Mouse (Mus musculus) midbrain, embryonic 10.5 days (tissue): ENCODE data around the gene Itpr1. TPM values are rescaled to one million over a fixed set of nuclear protein-coding genes. Genes with fewer than 3 reads are reported as not detected.

Experiments used
- DNase-seq: peaks from one replicate; pipeline ENCODE4 v3.0.0-alpha.2; 2017; ENCODE audit warnings: low spot score
- H3K27ac ChIP-seq: fragments of 300-500 bp; sonication (generic); replicated peaks from 2 replicates; pipeline ENCODE4 v1.5.1; 2016; ENCODE audit warnings: mild to moderate bottlenecking
- H3K27me3 ChIP-seq: fragments of 300-500 bp; sonication (generic); 2 replicates; pipeline ENCODE4 v1.6.1; 2016; ENCODE audit warnings: low read depth, mild to moderate bottlenecking; ENCODE audit not compliant: poor library complexity, severe bottlenecking
- H3K36me3 ChIP-seq: fragments of 300-500 bp; sonication (generic); 2 replicates; pipeline ENCODE4 v1.6.1; 2016; ENCODE audit warnings: mild to moderate bottlenecking, moderate library complexity
- H3K4me1 ChIP-seq: fragments of 300-500 bp; sonication (generic); 2 replicates; pipeline ENCODE4 v1.6.1; 2016
- H3K4me3 ChIP-seq: fragments of 300-500 bp; sonication (generic); 2 replicates; pipeline ENCODE4 v1.5.1; 2016; ENCODE audit warnings: mild to moderate bottlenecking, moderate library complexity
- H3K9me3 ChIP-seq: fragments of 300-500 bp; sonication (generic); replicated peaks from 2 replicates; pipeline ENCODE4 v1.6.1; 2016; ENCODE audit warnings: mild to moderate bottlenecking
- WGBS: fragments of 180-500 bp; shearing (Covaris S2); methylation state at CpG from one replicate; pipeline ENCODE4 v1.1.7; 2016; 5-methylcytosine and 5-hydroxymethylcytosine counted together
- polyA plus RNA-seq: library from polyadenylated mRNA; unstranded; fragments of >200 nt; fragmentation: Nextera tagmentation; extraction: Ambion mirVana; gene quantifications from 2 replicates; pipeline ENCODE4 v1.2.1, GENCODE M21; 2016

The Itpr1 gene
- polyA plus RNA-seq, 1 experiment from 2014 or later = 7.2 TPM

DNA sequence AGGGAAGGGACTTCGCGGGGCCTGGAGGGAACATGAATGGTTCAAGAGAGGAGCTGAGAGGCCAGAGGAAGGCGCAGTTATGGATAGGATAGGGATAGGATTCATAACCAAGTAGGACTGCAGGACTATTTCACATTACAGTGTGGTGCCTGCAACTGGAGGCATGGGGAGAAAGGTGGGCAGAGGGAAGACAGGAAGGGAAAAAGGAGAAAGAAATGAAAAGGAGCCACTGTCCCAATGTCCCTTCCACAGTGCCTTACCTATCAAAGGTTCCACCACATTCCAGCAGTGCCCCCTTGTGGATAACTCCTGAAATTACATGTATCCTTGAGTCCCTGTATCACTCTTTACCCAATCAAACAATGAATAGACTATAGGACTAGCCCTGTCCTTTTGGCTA, 195.2 kb downstream of the Itpr1 start:
- Histone ChIP-seq H3K4me1 (no peaks in the 10 kb centered on the region), H3K36me3 (peaks cover 27% of the 10 kb centered on the region), H3K27me3 (no peaks in the 10 kb centered on the region), H3K4me3 (no peak overlapping the region), H3K9me3 (no peaks in the 10 kb centered on the region), H3K27ac (no peak overlapping the region)
- peak; percentile 50 for DNase-seq
- 93% methylated on average over 3 of the region's 3 CpGs for WGBS

DNA sequence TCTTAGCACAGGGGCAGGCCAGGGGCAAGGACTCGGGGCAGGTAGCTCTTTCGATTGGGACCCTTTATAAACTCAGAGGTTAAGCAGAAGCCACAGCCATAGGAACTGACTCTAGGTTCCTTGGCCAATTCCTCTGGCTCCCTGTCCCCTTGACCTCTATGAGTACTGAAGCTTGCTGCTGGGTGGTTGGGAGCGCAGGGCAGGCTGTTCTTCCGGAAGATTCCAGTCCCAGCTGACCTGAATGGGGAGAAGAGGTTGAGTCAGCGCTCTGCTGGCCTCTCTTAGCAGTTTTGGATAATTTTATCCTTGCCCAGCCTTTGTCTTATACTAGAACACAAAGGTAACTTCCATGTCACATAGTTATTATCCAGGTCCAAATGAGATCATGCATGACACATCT, 195.8 kb downstream of the Itpr1 start:
- no peak overlapping the region for H3K27ac ChIP-seq
- H3K4me3 ChIP-seq = no peak overlapping the region
- no peaks in the 10 kb centered on the region for H3K27me3 ChIP-seq
- DNase-seq = no peak
- H3K4me1 ChIP-seq = no peaks in the 10 kb centered on the region
- WGBS = 98% methylated on average over 5 of the region's 5 CpGs
- H3K36me3 ChIP-seq = peaks cover 24% of the 10 kb centered on the region
- H3K9me3 ChIP-seq = no peaks in the 10 kb centered on the region

DNA sequence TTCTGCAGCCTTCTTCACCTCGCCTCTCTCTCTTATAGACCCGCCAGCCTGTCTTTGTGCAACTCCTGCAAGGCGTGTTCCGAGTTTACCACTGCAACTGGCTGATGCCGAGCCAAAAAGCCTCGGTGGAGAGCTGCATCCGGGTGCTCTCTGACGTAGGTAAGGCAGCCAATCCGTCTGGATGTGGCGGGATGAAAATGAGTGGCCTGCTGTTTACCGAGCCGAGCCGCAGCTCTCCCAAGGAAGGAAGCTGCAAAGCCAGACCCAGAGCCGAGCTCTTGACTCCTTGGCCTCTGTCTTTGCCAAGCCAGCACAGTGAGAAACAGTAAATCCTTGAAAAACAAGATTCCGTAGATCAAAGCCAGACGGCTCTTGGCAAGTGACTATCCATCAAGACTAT, 197.9 kb downstream of the Itpr1 start:
- Histone ChIP-seq H3K36me3 (peaks cover 22% of the 10 kb centered on the region), H3K4me3 (no peak overlapping the region), H3K27me3 (no peaks in the 10 kb centered on the region), H3K4me1 (no peaks in the 10 kb centered on the region), H3K9me3 (no peaks in the 10 kb centered on the region), H3K27ac (no peak overlapping the region)
- 90% methylated on average over 16 of the region's 16 CpGs for WGBS
- DNase-seq = no peak

DNA sequence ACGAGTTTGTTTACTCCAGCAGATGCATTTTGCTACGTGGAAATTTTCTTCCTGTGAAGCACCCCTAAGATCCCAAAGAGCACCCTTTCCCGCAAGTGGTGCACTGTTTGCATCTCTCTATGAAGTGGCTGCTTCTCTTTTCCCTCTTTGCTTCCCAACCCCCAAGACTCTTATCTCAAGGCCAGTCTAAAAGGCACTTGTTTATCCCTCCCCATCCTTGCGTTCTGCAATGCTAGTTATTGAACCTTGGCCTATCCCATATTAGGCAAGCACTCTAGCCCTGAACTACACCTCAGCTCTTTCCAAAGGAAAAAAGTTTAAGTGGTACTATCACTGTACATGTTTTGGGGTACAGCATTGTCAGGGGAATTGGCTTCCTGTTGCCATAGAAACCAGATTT, 198.3 kb downstream of the Itpr1 start:
- no peak overlapping the region for H3K27ac ChIP-seq
- no peak overlapping the region for H3K4me3 ChIP-seq
- 91% methylated on average over 4 of the region's 4 CpGs for WGBS

DNA sequence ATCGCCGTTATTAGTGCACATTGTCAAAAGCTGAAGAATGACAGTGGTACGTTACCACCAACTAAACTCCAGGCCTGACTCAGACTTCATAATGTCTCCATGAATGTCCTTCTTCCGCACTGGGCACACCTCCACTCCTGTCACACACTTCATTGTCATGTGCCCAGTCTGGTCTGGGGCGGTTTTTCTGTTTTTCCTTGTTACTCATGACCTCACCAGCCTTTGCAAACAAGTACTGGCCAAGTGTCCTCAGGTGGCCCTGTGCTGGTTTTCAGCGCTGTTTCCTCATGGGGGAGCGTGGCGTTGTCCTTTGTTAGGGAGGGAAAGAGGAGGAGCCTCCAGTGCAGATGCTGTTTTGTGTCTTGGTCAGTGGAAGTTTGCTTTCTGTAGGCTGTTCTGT, 200.1 kb downstream of the Itpr1 start:
- WGBS = 90% methylated on average over 8 of the region's 8 CpGs
- DNase-seq = no peak
- H3K27ac ChIP-seq = no peak overlapping the region
- H3K9me3 ChIP-seq = no peaks in the 10 kb centered on the region
- H3K4me1 ChIP-seq = no peaks in the 10 kb centered on the region
- no peak overlapping the region for H3K4me3 ChIP-seq
- no peaks in the 10 kb centered on the region for H3K27me3 ChIP-seq
- H3K36me3 ChIP-seq = peaks cover 14% of the 10 kb centered on the region

More for the DNA sequence above, 198.3 kb downstream of the Itpr1 start:
- no peak for DNase-seq
- H3K27me3 ChIP-seq = no peaks in the 10 kb centered on the region
- H3K9me3 ChIP-seq = no peaks in the 10 kb centered on the region
- H3K36me3 ChIP-seq = peaks cover 19% of the 10 kb centered on the region
- H3K4me1 ChIP-seq = no peaks in the 10 kb centered on the region

DNA sequence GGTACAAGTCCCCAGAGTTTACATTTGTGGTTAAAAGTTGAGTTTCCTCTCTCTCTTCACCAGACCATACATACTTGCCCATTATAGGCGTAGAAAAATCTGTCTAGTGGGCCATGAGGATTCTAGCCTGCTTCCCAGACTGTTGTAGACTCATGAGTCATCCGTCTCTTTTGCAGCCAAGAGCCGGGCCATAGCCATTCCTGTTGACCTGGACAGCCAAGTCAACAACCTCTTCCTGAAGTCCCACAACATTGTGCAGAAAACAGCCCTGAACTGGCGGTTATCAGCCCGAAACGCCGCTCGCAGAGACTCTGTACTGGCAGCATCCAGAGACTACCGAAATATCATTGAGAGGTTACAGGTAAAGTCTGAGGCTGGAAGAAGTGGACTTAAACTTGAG, 200.7 kb downstream of the Itpr1 start:
- no peaks in the 10 kb centered on the region for H3K4me1 ChIP-seq
- H3K27ac ChIP-seq = no peak overlapping the region
- DNase-seq = no peak
- WGBS = 97% methylated on average over 9 of the region's 9 CpGs
- H3K4me3 ChIP-seq = no peak overlapping the region
- H3K36me3 ChIP-seq = peaks cover 17% of the 10 kb centered on the region
- H3K9me3 ChIP-seq = no peaks in the 10 kb centered on the region
- H3K27me3 ChIP-seq = no peaks in the 10 kb centered on the region

DNA sequence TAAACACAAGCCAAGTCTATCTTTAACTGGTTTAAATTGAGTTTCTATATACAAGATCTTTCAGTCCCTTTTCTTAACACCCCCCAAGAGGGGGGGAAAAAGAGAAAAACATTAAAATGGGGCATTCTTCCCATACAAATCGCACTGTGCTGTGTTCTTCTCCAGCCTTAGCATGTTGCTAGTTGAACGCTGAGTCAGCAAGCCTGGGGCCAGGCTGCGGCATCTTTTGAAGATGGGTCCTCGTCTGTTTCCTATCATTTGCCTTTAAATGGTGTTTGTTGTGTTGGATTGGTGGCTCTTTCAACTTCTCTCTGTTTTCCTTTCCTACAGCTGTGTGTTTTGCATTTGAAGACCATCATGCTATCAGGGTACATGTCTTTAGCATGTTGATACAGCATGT, 203.0 kb downstream of the Itpr1 start:
- H3K27me3 ChIP-seq = no peaks in the 10 kb centered on the region
- H3K4me1 ChIP-seq = no peaks in the 10 kb centered on the region
- H3K9me3 ChIP-seq = no peaks in the 10 kb centered on the region
- H3K36me3 ChIP-seq = peaks cover 14% of the 10 kb centered on the region
- H3K27ac ChIP-seq = no peak overlapping the region
- WGBS = 96% methylated on average over 4 of the region's 4 CpGs
- no peak overlapping the region for H3K4me3 ChIP-seq
- DNase-seq = no peak

DNA sequence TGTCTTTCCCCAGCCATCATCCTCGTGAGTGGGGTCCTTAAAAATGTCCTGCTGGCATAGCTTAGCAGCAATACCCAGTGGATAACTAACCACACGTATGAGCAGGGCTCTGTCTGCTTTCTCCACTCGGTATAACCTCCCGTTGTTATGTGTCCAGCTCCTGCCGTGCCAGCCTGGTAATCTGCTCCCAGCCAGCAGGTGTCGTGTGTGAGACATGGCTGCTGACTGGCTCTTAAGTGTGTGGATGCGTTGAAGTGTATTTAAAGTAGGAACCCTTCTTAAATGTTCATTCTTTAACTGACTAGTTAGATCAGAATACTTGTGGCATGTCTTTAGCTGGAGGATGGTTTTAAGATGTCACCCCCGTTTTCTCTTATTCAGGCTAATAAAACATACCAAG, 204.6 kb downstream of the Itpr1 start:
- Histone ChIP-seq H3K9me3 (no peaks in the 10 kb centered on the region), H3K27me3 (no peaks in the 10 kb centered on the region), H3K36me3 (peaks cover 11% of the 10 kb centered on the region), H3K27ac (no peak overlapping the region), H3K4me1 (no peaks in the 10 kb centered on the region), H3K4me3 (no peak overlapping the region)
- DNase-seq = peak; percentile 47
- WGBS = 67% methylated on average over 8 of the region's 8 CpGs

DNA sequence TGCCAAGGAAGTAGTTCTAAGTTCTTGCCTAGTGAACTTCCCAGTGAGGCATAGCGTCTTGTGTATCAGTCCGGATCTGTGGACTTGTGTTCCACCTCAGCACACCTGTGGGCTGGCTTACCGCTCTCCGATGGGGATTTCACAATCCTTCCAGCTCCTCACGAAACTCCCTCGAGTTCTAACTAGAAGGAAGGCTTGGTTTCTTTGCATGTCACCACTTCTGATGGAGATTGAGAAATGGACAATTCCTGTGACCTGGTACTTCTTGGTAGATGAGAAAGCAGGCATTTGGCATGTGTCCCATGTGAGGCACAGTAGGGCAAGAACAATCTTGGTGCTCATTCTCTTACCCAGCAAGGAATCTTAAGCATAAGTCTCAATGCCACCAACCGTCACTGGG, 205.3 kb downstream of the Itpr1 start:
- H3K27me3 ChIP-seq = no peaks in the 10 kb centered on the region
- no peak for DNase-seq
- no peak overlapping the region for H3K4me3 ChIP-seq
- no peak overlapping the region for H3K27ac ChIP-seq
- H3K4me1 ChIP-seq = no peaks in the 10 kb centered on the region
- no peaks in the 10 kb centered on the region for H3K9me3 ChIP-seq
- H3K36me3 ChIP-seq = peaks cover 8% of the 10 kb centered on the region; the same call in 1 of the 2 replicates
- 95% methylated on average over 7 of the region's 7 CpGs for WGBS

DNA sequence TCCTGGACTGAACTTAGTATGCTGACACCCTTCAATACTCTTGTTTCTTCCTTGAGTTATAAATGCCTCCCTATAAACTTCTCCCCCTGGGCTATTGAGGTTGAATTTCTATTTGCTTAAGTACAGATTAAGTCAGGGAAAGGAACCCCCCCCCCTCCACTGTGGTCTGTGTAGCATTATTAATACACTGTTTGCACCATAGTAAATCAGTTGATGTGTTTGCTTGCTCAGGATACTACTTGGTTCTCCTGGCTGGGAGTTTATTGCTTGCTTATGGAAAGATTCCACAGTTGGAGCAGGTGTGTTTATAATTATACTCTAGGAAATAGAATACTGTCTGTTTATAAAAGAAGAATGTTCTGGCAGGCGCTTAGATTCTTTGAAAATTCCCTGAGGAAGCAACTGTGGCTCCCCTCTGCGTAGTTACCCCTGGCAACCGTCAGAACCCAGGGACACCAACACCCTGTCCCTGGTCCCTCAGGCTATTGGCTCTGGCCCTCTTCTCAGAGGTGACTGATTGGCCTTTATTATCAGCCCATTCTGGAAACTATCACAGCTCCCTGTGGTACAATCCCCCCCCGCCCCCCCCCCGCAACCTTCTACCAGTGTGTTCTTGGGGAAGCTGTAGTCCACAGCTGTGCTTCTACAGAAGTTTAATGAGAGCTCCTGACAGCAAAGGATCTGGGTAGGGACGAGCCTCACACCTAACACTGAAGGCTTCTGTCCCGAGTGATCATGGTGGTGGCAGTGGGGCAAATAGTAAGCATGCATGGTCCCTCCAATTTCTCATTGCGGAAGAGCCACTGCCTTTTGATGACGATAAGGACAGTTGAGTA, 212.1 kb downstream of the Itpr1 start:
- H3K36me3 ChIP-seq = no peaks in the 10 kb centered on the region
- peaks cover 13% of the 10 kb centered on the region for H3K4me1 ChIP-seq
- no peak overlapping the region for H3K27ac ChIP-seq
- DNase-seq = no peak
- H3K27me3 ChIP-seq = no peaks in the 10 kb centered on the region
- no peaks in the 10 kb centered on the region for H3K9me3 ChIP-seq
- no peak overlapping the region for H3K4me3 ChIP-seq
- WGBS = 75% methylated on average over 9 of the region's 9 CpGs

DNA sequence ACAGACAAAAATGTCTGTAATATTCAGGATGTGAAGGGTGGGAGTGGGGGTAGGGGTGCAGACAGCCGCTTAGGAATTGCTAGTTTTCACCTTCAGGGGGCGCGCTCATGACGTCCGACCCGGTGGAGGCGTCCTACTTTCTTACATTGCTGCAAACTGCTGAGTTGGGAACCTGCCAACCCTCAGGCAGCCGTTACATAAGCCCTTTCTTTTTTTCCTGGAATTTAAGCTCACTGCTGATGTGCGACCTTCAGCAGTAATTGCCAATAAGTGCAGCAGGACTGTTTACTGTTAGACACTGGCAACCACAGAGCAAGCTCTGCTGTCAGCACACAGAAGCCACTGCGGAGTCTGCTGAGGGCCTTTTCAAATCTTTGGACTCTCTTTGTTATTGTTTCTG, 213.9 kb downstream of the Itpr1 start:
- 21% methylated on average over 10 of the region's 10 CpGs for WGBS
- peak; percentile 52 for DNase-seq
- Histone ChIP-seq H3K9me3 (no peaks in the 10 kb centered on the region), H3K4me1 (peaks cover 13% of the 10 kb centered on the region), H3K36me3 (no peaks in the 10 kb centered on the region), H3K27me3 (no peaks in the 10 kb centered on the region), H3K4me3 (no peak overlapping the region), H3K27ac (no peak overlapping the region)

DNA sequence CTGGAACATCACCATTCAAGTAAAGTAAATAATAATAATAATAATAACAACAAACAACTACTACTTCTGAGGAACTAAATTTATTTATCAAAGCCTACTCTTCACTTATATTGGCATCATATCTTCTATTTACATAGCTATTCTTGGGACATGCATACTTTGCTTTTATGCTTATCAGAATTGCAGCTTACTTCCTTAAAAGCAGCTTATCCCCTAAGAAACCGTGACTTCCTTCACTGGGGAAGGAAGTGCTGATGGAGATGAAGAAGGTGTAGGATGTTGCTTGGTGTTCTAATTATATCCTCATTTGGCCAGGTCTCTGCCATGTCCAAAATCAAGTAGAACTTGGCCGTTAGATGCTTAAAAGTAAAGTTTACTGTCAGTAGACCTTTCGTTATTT, 215.5 kb downstream of the Itpr1 start:
- 89% methylated on average over 3 of the region's 3 CpGs for WGBS
- H3K4me1 ChIP-seq = peaks cover 13% of the 10 kb centered on the region
- no peaks in the 10 kb centered on the region for H3K27me3 ChIP-seq
- no peak for DNase-seq
- no peak overlapping the region for H3K27ac ChIP-seq
- H3K36me3 ChIP-seq = no peaks in the 10 kb centered on the region
- H3K4me3 ChIP-seq = no peak overlapping the region
- no peaks in the 10 kb centered on the region for H3K9me3 ChIP-seq

DNA sequence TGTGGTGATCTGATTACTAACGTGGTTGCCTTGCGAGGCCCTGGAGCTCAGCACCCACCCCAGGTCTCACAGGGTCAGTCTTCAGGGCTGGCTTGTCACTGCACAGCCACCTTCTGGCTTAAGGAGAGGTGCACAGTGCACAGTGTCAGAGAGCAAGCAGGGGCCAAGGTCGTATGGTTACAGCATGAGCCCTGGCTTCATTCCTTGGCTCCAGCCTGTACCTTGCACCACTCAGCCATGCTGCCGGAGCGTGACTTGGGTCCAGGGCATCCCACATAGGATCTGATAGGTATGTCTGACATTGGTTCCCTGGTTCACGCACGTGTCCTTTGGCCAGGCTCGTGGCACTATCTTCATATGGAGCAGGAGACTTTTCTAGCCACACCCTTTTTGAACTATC, 217.1 kb downstream of the Itpr1 start:
- H3K4me1 ChIP-seq = peaks cover 9% of the 10 kb centered on the region
- H3K27ac ChIP-seq = no peak overlapping the region
- no peak for DNase-seq
- no peak overlapping the region for H3K4me3 ChIP-seq
- WGBS = 93% methylated on average over 8 of the region's 8 CpGs
- no peaks in the 10 kb centered on the region for H3K9me3 ChIP-seq
- H3K36me3 ChIP-seq = no peaks in the 10 kb centered on the region
- no peaks in the 10 kb centered on the region for H3K27me3 ChIP-seq
